Mouse (Mus musculus): ENCODE measurements around the gene Adamtsl4. TPM values are rescaled to one million over a fixed set of nuclear protein-coding genes. Genes with fewer than 3 reads are reported as not detected.
A peak's percentile ranks its signal among the peaks of the same experiment; 100 is the strongest.

The Adamtsl4 gene
- total RNA-seq (2021) = 1 to 10 TPM; 6.8 to 7.7 TPM
- long read RNA-seq, experiment 1, full-length matches to known transcripts = 4 of 5 reads
- long read RNA-seq, experiment 1, partial matches to known transcripts = 0 of 5 reads
- long read RNA-seq, experiment 1, other reads (novel, unspliced or antisense) = 1 of 5 reads
- long read RNA-seq, experiment 2, full-length matches to known transcripts = 4 of 11 reads
- long read RNA-seq, experiment 2, partial matches to known transcripts = 2 of 11 reads
- long read RNA-seq, experiment 2, other reads (novel, unspliced or antisense) = 5 of 11 reads

DNA sequence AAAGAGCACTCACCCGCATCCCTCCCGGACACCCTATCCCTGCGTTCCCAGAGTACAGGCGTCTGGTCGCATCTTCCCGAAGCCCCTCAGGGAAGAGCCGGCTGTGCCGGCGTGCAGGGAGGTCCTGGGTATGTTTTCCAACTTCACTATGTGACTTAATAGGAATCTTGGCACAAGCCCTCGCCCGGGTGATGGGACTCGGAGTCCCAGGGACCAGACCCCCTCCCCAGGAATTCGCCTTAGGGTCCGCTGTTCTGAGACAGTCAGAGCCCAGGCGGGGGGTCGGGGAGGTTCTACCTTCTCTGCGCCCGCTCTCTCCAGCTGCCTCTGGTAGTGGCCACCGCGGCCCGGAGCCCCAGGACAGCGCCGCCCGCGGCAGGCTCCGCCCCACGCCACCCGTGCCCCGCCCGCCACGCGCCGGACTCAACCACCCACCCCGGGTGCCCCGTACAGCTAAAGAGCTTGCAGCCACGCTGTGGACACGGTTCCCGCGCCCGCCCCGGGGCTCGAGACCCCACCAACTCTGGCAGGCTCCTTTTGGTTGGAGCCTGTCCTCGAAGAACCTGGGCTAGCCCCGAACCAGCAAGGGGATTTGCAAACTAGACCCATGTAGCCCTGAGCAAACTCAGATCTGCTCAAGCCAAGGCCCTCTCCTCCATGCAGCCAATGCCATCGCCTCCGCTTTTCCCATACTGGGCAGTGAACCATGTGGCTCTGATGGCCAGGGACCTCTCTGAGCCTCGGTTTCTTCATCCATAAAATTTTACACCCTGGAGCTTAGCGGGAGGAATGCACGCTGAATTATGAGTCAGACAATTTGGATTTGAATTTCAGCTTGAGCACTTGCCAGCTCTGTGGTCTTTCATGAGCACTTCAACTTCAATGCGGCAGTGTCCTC lies at the start of gene Adamtsl4:
Gene Adamtsl4 (minus strand): TSS at position 394 of the 898 bp plus-strand sequence.
- peak within 1 kb of the TSS; percentile 50 for H3K4me3 ChIP-seq
- DNase-seq (ENCODE audit: extremely low spot score in 1 of 2, low spot score in 2 of 2) = peak; percentile 50 to 52
- H3K27ac ChIP-seq = peak within 1 kb of the TSS; percentile 30
- intact Hi-C loops (cut with DNase I) = no loop called here
- no peak; the same call in 1 of the 2 replicates for TF ChIP-seq CTCF (IDR thresholded peaks at IDR 0.05)

DNA sequence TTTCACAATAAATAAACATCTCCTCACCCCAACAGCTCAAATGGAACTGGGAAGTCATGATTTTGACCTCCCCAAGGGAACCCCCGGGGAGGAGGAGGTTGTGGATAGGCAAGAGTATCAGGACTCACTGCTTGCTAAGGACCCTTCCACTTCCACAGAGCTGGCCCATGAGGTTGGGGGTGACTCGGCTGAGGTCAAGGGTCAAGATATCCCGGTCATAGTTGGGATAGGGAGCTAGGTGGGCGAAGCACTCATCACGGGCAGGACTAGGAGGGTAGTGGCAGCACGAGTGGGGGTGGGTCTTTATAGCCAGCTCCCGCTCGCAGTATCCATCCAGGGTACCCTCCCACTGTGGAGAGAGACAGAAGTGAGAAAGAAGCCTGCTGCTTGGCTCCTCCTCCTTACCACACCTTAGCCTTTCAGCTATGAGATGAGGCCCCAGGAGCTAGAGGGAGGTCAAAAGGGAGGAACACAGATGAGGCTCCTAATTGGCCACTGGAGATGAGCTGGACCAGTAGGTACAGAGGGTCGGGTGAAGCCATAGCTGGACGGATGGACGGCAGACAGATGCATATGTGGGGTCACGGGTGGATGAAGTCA lies 47.5 kb upstream of the Adamtsl4 start:
- no peak for TF ChIP-seq CTCF (IDR thresholded peaks at IDR 0.05)
- H3K27ac ChIP-seq = no peak overlapping the region
- no peak overlapping the region for H3K4me3 ChIP-seq
- no peak for DNase-seq (ENCODE audit: extremely low spot score in 1 of 2, low spot score in 2 of 2)
- intact Hi-C loops (cut with DNase I) = no loop called here

DNA sequence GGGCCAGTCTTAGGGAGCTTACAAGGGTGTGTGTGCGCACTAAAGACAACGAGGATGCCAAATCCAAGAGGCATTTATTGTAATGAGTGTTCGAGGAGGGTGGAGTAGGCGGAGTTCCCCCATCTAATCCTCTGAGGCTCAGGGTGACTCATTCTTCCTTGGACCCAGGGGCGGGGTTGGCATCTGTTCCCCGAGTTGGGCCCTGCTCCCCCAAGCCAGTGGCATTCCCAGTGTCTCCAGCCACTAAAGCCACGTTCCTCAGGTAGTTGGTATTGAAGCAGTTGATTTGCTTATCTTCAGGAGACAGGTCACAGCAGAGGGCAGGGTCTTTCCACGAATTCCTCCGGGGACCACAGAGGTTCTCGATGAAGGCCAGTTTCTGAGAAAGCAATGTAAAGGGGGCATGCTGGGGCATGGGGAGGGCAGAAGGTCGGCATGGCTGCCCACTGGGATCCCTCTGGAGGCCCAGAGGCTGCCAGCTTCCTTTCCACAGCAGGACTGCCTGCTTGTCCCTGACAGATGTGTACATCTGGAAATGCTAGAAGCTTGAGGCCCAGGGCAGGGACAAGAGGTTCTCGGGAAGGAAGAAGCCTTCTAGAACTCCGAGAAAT lies 46.5 kb upstream of the Adamtsl4 start:
- intact Hi-C loops (cut with DNase I) = no loop called here
- TF ChIP-seq CTCF (IDR thresholded peaks at IDR 0.05) = no peak
- H3K27ac ChIP-seq = no peak overlapping the region
- no peak overlapping the region for H3K4me3 ChIP-seq
- DNase-seq (ENCODE audit: extremely low spot score in 1 of 2, low spot score in 2 of 2) = no peak

DNA sequence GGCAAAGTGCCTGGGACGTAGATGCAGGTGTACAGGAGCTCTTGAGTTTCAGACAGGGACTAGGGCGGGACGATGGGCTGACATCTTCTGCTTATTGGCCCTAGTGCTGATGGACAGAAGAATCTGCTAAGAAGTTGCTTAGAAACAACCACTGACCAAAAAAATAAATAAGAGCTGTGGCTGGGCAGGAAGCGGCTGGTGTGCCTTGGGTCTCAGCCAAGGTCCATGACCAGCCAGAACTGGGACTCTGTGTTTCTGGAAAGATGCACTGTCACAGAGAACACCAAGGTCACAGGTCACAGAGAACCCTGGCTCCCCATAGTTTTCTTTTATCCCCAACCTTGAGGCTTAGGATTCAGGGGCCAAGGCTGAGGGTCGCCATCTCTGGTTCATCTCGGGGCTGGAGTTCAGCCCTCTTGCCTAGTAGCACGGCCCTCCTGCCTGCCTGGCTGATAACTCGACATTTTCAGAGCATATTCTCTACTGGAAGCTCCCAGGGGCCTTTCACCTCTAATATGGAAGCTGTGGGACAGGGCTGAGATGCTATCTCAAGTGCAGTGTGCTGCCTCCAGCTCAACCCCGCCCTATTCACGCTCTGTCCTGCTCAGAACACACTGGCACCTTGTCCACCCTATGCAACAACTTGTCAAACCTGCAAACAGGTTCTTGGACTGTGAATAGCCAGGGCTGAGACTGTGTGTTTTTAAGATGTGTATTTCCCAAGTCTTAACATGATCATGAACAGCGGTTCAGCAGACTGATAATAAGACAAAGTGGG lies 45.2 kb upstream of the Adamtsl4 start:
- H3K4me3 ChIP-seq = no peak overlapping the region
- no peak for TF ChIP-seq CTCF (IDR thresholded peaks at IDR 0.05)
- intact Hi-C loops (cut with DNase I) = no loop called here
- no peak for DNase-seq (ENCODE audit: extremely low spot score in 1 of 2, low spot score in 2 of 2)
- no peak overlapping the region for H3K27ac ChIP-seq

DNA sequence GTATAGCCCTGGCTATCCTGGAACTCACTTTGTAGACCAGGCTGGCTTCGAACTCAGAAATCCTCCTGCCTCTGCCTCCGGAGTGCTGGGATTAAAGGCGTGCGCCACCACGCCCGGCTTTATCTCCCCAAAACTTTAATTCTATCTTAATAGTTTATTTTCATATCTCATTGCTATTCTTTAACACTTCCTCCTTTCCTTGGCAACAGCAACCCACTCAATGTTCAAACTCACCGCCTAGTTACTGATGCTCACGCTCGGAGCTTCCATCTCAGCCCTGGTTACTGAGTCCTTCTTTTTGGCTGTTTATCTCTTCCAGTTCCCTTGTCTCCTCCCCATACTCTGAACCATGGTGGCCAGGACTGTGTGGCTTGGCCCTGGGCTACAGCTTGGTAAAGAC lies 44.6 kb upstream of the Adamtsl4 start:
- no peak overlapping the region for H3K4me3 ChIP-seq
- H3K27ac ChIP-seq = no peak overlapping the region
- no peak for TF ChIP-seq CTCF (IDR thresholded peaks at IDR 0.05)
- intact Hi-C loops (cut with DNase I) = no loop called here
- DNase-seq (ENCODE audit: extremely low spot score in 1 of 2, low spot score in 2 of 2) = no peak

DNA sequence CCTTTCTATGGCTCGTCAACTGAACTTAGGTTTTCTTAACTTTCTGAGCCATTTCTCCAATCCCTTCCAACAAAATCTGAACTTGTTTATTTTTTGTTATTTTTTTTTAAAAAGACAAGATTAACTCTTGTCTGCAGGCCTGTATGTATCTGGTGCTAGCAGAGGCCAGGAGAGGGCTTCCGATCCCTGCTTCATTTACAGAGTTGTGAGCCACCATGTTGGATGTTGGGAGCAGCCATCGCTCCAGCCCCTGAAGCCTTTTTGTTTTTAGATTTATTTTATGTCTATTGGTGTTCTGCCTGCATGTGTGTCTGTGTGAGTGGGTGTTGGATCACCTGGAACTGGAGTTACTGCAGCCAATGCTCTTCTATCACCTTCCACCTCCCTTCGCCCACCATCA lies 44.1 kb upstream of the Adamtsl4 start:
- TF ChIP-seq CTCF (IDR thresholded peaks at IDR 0.05) = peak; percentile 13; the same call in 1 of the 2 replicates
- DNase-seq (ENCODE audit: extremely low spot score in 1 of 2, low spot score in 2 of 2) = no peak
- no peak overlapping the region for H3K4me3 ChIP-seq
- intact Hi-C loops (cut with DNase I) = no loop called here
- H3K27ac ChIP-seq = no peak overlapping the region

DNA sequence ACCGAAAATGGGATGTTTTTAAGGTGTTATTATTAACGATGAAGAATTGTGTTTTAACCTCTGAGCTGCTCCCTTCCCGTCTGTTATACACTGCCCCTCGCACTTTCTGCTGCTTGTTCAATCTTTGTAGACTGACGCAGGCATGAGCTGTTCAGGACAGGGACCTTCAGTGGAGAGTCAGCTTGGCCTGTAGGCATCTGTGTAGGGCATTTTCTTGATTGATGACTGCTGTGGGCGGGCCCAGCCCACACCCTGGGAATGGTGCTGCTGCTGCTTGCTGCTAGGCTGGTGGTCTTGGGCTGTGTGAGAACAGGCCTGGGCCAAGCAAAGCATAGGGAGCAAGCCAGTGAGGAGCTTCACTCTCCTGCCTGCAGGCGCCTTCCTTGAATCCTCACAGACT lies 42.7 kb upstream of the Adamtsl4 start:
- TF ChIP-seq CTCF (IDR thresholded peaks at IDR 0.05) = no peak
- no peak overlapping the region for H3K27ac ChIP-seq
- intact Hi-C loops (cut with DNase I) = no loop called here
- H3K4me3 ChIP-seq = no peak overlapping the region
- DNase-seq (ENCODE audit: extremely low spot score in 1 of 2, low spot score in 2 of 2) = no peak

DNA sequence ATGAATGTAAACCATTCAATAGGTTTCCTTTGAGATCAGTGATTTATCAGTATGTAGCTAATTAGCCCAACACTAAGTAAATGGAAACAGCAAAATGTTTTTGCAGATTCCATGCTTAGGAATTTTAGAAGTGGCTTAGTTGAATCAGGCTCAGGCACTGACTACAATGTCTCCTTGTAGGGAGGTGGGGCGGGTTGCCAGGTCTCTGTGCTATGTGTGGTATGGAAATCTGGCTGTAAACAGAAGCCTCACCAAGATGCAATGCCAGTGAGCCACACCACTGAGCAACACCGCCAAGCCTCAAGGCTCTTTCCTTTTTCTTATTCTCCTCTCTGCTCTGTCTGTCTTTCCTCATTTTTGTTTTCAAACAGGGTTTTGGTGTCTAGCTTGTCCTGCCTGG lies 41.2 kb upstream of the Adamtsl4 start:
- TF ChIP-seq CTCF (IDR thresholded peaks at IDR 0.05) = no peak
- Histone ChIP-seq H3K27ac (no peak overlapping the region), H3K4me3 (no peak overlapping the region)
- intact Hi-C loops (cut with DNase I) = no loop called here
- DNase-seq (ENCODE audit: extremely low spot score in 1 of 2, low spot score in 2 of 2) = no peak

DNA sequence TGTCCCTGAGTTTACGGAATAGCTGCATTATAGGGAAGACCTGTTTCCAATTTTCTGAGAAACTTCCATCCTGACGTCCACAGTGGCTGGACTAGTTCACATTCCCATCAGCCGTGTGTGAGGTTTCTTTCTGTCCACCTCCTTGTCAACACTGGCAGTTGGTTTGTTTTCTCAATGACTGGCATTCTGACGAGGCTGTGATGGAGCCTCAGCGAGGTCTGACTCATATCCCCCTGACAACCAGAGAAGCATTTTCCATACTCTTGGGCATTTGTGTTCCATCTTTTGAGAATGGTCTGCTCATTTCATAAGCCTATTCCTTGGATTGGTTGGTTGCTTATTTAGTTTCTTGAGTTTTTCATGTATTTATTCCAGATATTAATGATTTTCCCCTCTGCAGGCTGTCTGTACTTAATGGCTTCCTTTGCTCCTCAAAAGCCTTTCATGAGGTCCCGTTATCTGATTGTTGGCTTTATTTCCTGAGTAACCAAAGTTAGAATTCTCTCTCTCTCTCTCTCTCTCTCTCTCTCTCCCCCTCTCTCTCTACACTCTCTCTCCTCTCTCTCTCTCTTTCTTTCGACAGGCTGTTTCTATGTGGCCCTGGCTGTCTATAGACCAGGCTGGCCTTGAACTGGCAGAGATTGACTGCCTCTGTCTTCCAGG lies 39.1 kb upstream of the Adamtsl4 start:
- no peak for DNase-seq (ENCODE audit: extremely low spot score in 1 of 2, low spot score in 2 of 2)
- Histone ChIP-seq H3K27ac (no peak overlapping the region), H3K4me3 (no peak overlapping the region)
- intact Hi-C loops (cut with DNase I) = no loop called here
- no peak for TF ChIP-seq CTCF (IDR thresholded peaks at IDR 0.05)

DNA sequence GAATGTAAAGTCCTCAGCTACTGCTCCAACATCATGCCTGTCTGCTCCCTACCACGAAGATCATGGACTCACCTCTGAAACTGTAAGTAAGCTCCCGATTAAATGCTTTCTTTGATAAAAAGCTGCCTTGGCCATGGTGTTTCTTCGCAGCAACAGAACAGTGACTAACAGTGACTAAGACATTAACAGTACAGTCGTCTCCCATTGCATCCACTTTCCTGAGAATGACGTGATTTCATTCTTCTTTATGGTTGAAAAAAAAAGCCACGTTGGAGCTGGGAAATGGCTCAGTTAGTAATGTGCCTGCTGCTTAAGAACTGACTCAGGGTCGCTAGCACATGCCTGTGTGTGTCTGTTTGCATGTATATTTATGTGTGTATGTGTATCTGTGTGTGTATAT lies 38.1 kb upstream of the Adamtsl4 start:
- Histone ChIP-seq H3K4me3 (no peak overlapping the region), H3K27ac (no peak overlapping the region)
- no peak for TF ChIP-seq CTCF (IDR thresholded peaks at IDR 0.05)
- intact Hi-C loops (cut with DNase I) = no loop called here
- no peak for DNase-seq (ENCODE audit: extremely low spot score in 1 of 2, low spot score in 2 of 2)

DNA sequence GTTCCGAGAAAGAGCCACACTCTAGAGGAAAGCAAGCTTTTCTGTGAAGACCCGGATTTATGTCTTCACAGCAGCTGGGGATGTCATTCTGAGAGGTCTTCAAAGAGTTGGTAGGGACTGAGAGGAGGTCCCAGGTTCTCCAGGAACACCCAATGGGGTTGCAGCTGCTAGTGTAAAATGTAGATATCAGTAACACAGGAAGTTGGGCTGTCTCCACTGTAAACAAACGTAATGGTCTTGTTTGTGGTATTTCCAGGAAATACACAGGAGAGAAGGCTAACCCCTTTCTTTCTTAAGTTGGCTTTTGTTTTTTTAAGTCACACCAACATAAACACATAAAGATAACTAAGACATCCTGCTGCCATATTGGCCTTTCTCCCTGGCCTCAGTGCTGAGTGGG lies 34.7 kb upstream of the Adamtsl4 start:
- Histone ChIP-seq H3K4me3 (no peak overlapping the region), H3K27ac (no peak overlapping the region)
- no peak for TF ChIP-seq CTCF (IDR thresholded peaks at IDR 0.05)
- DNase-seq (ENCODE audit: extremely low spot score in 1 of 2, low spot score in 2 of 2) = no peak
- intact Hi-C loops (cut with DNase I) = no loop called here
